Mouse (Mus musculus): ENCODE measurements at regions not wholly inside any gene's neighbourhood (a gene's known extent, or its start where the extent isn't known, plus 50 kb on each side); places are given as distances from the start of the nearest gene placed in this dataset.

GRCm38 (mm10) chr15:13246053-13246696 is 72.7 kb upstream of the Cdh6 start:
- Histone ChIP-seq H3K27ac (ENCODE audit: insufficient read depth, low read depth, low read length, poor library complexity, severe bottlenecking) (no peak overlapping the region), H3K36me3 (ENCODE audit: control insufficient read depth, insufficient read depth, low read length, poor library complexity, severe bottlenecking) (no peaks in the 10 kb centered on the region), H3K9me3 (ENCODE audit: control insufficient read depth, insufficient read depth, low read depth, low read length) (no peaks in the 10 kb centered on the region), H3K9ac (ENCODE audit: insufficient read depth, low read depth, low read length, poor library complexity, severe bottlenecking) (no peak overlapping the region), H3K4me1 (ENCODE audit: control insufficient read depth in 2 of 2, insufficient read depth in 2 of 2, low read length in 2 of 2, poor library complexity in 1 of 2) (no peaks in the 10 kb centered on the region), H3K4me3 (ENCODE audit: insufficient read depth in 1 of 2, low read depth in 1 of 2, low read length in 2 of 2, poor library complexity in 1 of 2, severe bottlenecking in 1 of 2) (no peak overlapping the region)
- in situ Hi-C loops (cut with MboI; ENCODE audit: low sequenced_read_pairs in 2 of 2, unreplicated experiment in 2 of 2) = no loop called here
- DNase-seq (ENCODE audit: low read depth, low spot score) = no peak
- TF ChIP-seq ZNF384 (IDR thresholded peaks at IDR 0.05; ENCODE audit: low read depth, low read length) (no peak), MAFK (IDR thresholded peaks at IDR 0.05; ENCODE audit: insufficient read depth, low read depth, low read length) (no peak), HCFC1 (IDR thresholded peaks at IDR 0.05; ENCODE audit: borderline replicate concordance, insufficient read depth, low read length) (no peak), ZC3H11A (IDR thresholded peaks at IDR 0.05; ENCODE audit: borderline replicate concordance, low read depth, low read length) (no peak), CHD2 (IDR thresholded peaks at IDR 0.05; ENCODE audit: low read depth, low read length) (no peak)

- Histone ChIP-seq H3K27ac (ENCODE audit: insufficient read depth, low read depth, low read length, poor library complexity, severe bottlenecking) (no peak overlapping the region), H3K9ac (ENCODE audit: insufficient read depth, low read depth, low read length, poor library complexity, severe bottlenecking) (no peak overlapping the region), H3K4me3 (ENCODE audit: insufficient read depth in 1 of 2, low read depth in 1 of 2, low read length in 2 of 2, poor library complexity in 1 of 2, severe bottlenecking in 1 of 2) (no peak overlapping the region), H3K4me1 (ENCODE audit: control insufficient read depth in 2 of 2, insufficient read depth in 2 of 2, low read length in 2 of 2, poor library complexity in 1 of 2) (no peaks in the 10 kb centered on the region), H3K9me3 (ENCODE audit: control insufficient read depth, insufficient read depth, low read depth, low read length) (no peaks in the 10 kb centered on the region), H3K36me3 (ENCODE audit: control insufficient read depth, insufficient read depth, low read length, poor library complexity, severe bottlenecking) (no peaks in the 10 kb centered on the region)
- DNase-seq (ENCODE audit: low read depth, low spot score) = no peak
- TF ChIP-seq HCFC1 (IDR thresholded peaks at IDR 0.05; ENCODE audit: borderline replicate concordance, insufficient read depth, low read length) (no peak), MAFK (IDR thresholded peaks at IDR 0.05; ENCODE audit: insufficient read depth, low read depth, low read length) (no peak), ZNF384 (IDR thresholded peaks at IDR 0.05; ENCODE audit: low read depth, low read length) (no peak), ZC3H11A (IDR thresholded peaks at IDR 0.05; ENCODE audit: borderline replicate concordance, low read depth, low read length) (no peak), CHD2 (IDR thresholded peaks at IDR 0.05; ENCODE audit: low read depth, low read length) (no peak)
- in situ Hi-C loops (cut with MboI; ENCODE audit: low sequenced_read_pairs in 2 of 2, unreplicated experiment in 2 of 2) = no loop called here
Observed at GRCm38 (mm10) chr15:13244306-13244705, 70.8 kb upstream of the Cdh6 start.

- Histone ChIP-seq H3K4me1 (ENCODE audit: control insufficient read depth in 2 of 2, insufficient read depth in 2 of 2, low read length in 2 of 2, poor library complexity in 1 of 2) (no peaks in the 10 kb centered on the region), H3K27ac (ENCODE audit: insufficient read depth, low read depth, low read length, poor library complexity, severe bottlenecking) (no peak overlapping the region), H3K4me3 (ENCODE audit: insufficient read depth in 1 of 2, low read depth in 1 of 2, low read length in 2 of 2, poor library complexity in 1 of 2, severe bottlenecking in 1 of 2) (no peak overlapping the region), H3K9me3 (ENCODE audit: control insufficient read depth, insufficient read depth, low read depth, low read length) (no peaks in the 10 kb centered on the region), H3K36me3 (ENCODE audit: control insufficient read depth, insufficient read depth, low read length, poor library complexity, severe bottlenecking) (no peaks in the 10 kb centered on the region), H3K9ac (ENCODE audit: insufficient read depth, low read depth, low read length, poor library complexity, severe bottlenecking) (no peak overlapping the region)
- TF ChIP-seq ZC3H11A (IDR thresholded peaks at IDR 0.05; ENCODE audit: borderline replicate concordance, low read depth, low read length) (no peak), ZNF384 (IDR thresholded peaks at IDR 0.05; ENCODE audit: low read depth, low read length) (no peak), MAFK (IDR thresholded peaks at IDR 0.05; ENCODE audit: insufficient read depth, low read depth, low read length) (no peak)
- no peak for DNase-seq (ENCODE audit: low read depth, low spot score)
- in situ Hi-C loops (cut with MboI; ENCODE audit: low sequenced_read_pairs in 2 of 2, unreplicated experiment in 2 of 2) = no loop called here
Observed at GRCm38 (mm10) chr15:13243561-13243960, 70.1 kb upstream of the Cdh6 start.

- no peak overlapping the region for H3K9ac ChIP-seq (ENCODE audit: insufficient read depth, low read depth, low read length, poor library complexity, severe bottlenecking)
- no peak for TF ChIP-seq CHD2 (IDR thresholded peaks at IDR 0.05; ENCODE audit: low read depth, low read length)
- no peak for TF ChIP-seq ZNF384 (IDR thresholded peaks at IDR 0.05; ENCODE audit: low read depth, low read length)
- no peak for TF ChIP-seq HCFC1 (IDR thresholded peaks at IDR 0.05; ENCODE audit: borderline replicate concordance, insufficient read depth, low read length)
- no peak for TF ChIP-seq MAFK (IDR thresholded peaks at IDR 0.05; ENCODE audit: insufficient read depth, low read depth, low read length)
- TF ChIP-seq ZC3H11A (IDR thresholded peaks at IDR 0.05; ENCODE audit: borderline replicate concordance, low read depth, low read length) = no peak
- no peaks in the 10 kb centered on the region for H3K4me1 ChIP-seq (ENCODE audit: control insufficient read depth in 2 of 2, insufficient read depth in 2 of 2, low read length in 2 of 2, poor library complexity in 1 of 2)
- DNase-seq (ENCODE audit: low read depth, low spot score) = no peak
- H3K9me3 ChIP-seq (ENCODE audit: control insufficient read depth, insufficient read depth, low read depth, low read length) = no peaks in the 10 kb centered on the region
- H3K27ac ChIP-seq (ENCODE audit: insufficient read depth, low read depth, low read length, poor library complexity, severe bottlenecking) = no peak overlapping the region
- H3K4me3 ChIP-seq (ENCODE audit: insufficient read depth in 1 of 2, low read depth in 1 of 2, low read length in 2 of 2, poor library complexity in 1 of 2, severe bottlenecking in 1 of 2) = no peak overlapping the region
- in situ Hi-C loops (cut with MboI; ENCODE audit: low sequenced_read_pairs in 2 of 2, unreplicated experiment in 2 of 2) = no loop called here
- no peaks in the 10 kb centered on the region for H3K36me3 ChIP-seq (ENCODE audit: control insufficient read depth, insufficient read depth, low read length, poor library complexity, severe bottlenecking)
Observed at GRCm38 (mm10) chr15:13240931-13241330, 67.5 kb upstream of the Cdh6 start.
